Mouse (Mus musculus) heart, adult 2 months (tissue): ENCODE results near the gene Fgf4. TPM values are rescaled to one million over a fixed set of nuclear protein-coding genes. Genes with fewer than 3 reads are reported as not detected.
"Not testable (repeated sequence)": the region's sequence is repeated elsewhere in the genome, so short reads cannot be mapped to it uniquely, and the experiment has no call there.

ENCODE experiments used
- DNase-seq, 2 experiments: peaks; one replicate each; pipeline ENCODE4 v3.0.0; 2021
- H3K27ac ChIP-seq: fragments of 200-600 bp; 2 replicates; pipeline ENCODE4 v1.8.1; 2022
- H3K27me3 ChIP-seq: fragments of 200-500 bp; 2 replicates; pipeline ENCODE4 v1.6.1; 2012; ENCODE audit warnings: mild to moderate bottlenecking, low read length, inconsistent platforms, mixed read lengths; ENCODE audit not compliant: control insufficient read depth, insufficient read depth
- H3K36me3 ChIP-seq: fragments of 200-500 bp; 2 replicates; pipeline ENCODE4 v1.6.1; 2012; ENCODE audit warnings: low read length, inconsistent platforms; ENCODE audit not compliant: control insufficient read depth, insufficient read depth
- H3K4me1 ChIP-seq: fragments of 200-500 bp; 2 replicates; pipeline ENCODE4 v1.6.1; 2011; ENCODE audit warnings: low read length; ENCODE audit not compliant: control insufficient read depth, insufficient read depth
- H3K4me3 ChIP-seq: fragments of 200-600 bp; 2 replicates; pipeline ENCODE4 v1.8.1; 2022
- H3K79me2 ChIP-seq: fragments of 200-500 bp; replicated peaks from 2 replicates; pipeline ENCODE4 v1.6.1; 2012; ENCODE audit warnings: mild to moderate bottlenecking, inconsistent platforms, low read length, moderate library complexity, mixed read lengths; ENCODE audit not compliant: control insufficient read depth, insufficient read depth
- H3K9ac ChIP-seq: fragments of 200-500 bp; 2 replicates; pipeline ENCODE4 v1.6.1; 2012; ENCODE audit warnings: low read depth, mild to moderate bottlenecking, control low read depth, inconsistent platforms, low read length, mixed read lengths
- CTCF ChIP-seq: fragments of 200-600 bp; IDR thresholded peaks from 2 replicates; pipeline ENCODE4 v1.8.1; 2022; ENCODE audit warnings: antibody characterized with exemption, mild to moderate bottlenecking, moderate library complexity
- EP300 ChIP-seq: fragments of 200-500 bp; IDR thresholded peaks from 2 replicates; pipeline ENCODE4 v1.6.1; 2011; ENCODE audit warnings: low read depth, low read length, control low read depth; ENCODE audit not compliant: insufficient read depth
- POLR2A ChIP-seq: fragments of 200-500 bp; IDR thresholded peaks from 2 replicates; pipeline ENCODE4 v1.6.1; 2011; ENCODE audit warnings: mild to moderate bottlenecking, low read depth, low read length, control low read depth; ENCODE audit not compliant: insufficient read depth
- WGBS: fragments of 180-500 bp; shearing (Covaris S2); methylation state at CpG from one replicate; pipeline ENCODE4 v1.1.7; 2018; 5-methylcytosine and 5-hydroxymethylcytosine counted together
- intact Hi-C: fragments of 180-260 bp; cut with DNase I; formaldehyde crosslinking; loops from one replicate; pipeline ENCODE4 v1.15.1; 2025
- polyA plus RNA-seq: library from polyadenylated mRNA; depleted of rRNA; stranded (reverse); fragments of >200 nt; gene quantifications from 2 replicates; pipeline ENCODE4 v1.2.3, GENCODE M21; 2012
- total RNA-seq, 2 experiments: library from RNA; stranded (reverse); gene quantifications; 2 replicates each; pipeline ENCODE4 v1.2.3; 2021

Gene Fgf4
- total and polyA plus RNA-seq, 3 experiments, result not detected

- not testable (repeated sequence) for H3K79me2 ChIP-seq, DNase-seq, H3K4me1 ChIP-seq, H3K4me3 ChIP-seq, H3K36me3 ChIP-seq, H3K27ac ChIP-seq, H3K9ac ChIP-seq, H3K27me3 ChIP-seq
- TF ChIP-seq CTCF, result 0 out of 2 replicates have a peak, but pooled peaks have one; percentile 11
- WGBS, result 91% methylated on average over 1 of the region's 1 CpGs
- intact Hi-C loops, result loop anchor here (5.0 kb wide), 1 partner anchor 108 kb away; no protein-coding TSS in a partner anchor
Observed at GRCm38 (mm10) chr7:144890661-144891060, 43.5 kb downstream of the Fgf4 start.

- no peaks in the 10 kb centered on the region for H3K36me3 ChIP-seq
- H3K27me3 ChIP-seq, result 0 out of 2 replicates have a peak, but pooled peaks cover 5% of the 10 kb centered on the region
- no peaks in the 10 kb centered on the region for H3K4me1 ChIP-seq
- no peak overlapping the region for H3K4me3 ChIP-seq
- intact Hi-C loops, result loop anchor here (5.0 kb wide), 1 partner anchor 110 kb away; no protein-coding TSS in a partner anchor
- TF ChIP-seq EP300 (no peak), CTCF (no peak), POLR2A (no peak)
- H3K27ac ChIP-seq, result no peak overlapping the region
- no peak for DNase-seq
- WGBS, result 73% methylated on average over 2 of the region's 2 CpGs
- no peak overlapping the region for H3K9ac ChIP-seq
- H3K79me2 ChIP-seq, result no peaks in the 10 kb centered on the region
Observed at GRCm38 (mm10) chr7:144891863-144892262, 44.7 kb downstream of the Fgf4 start.

- DNase-seq, result no peak
- Histone ChIP-seq H3K4me1 (no peaks in the 10 kb centered on the region), H3K9ac (no peak overlapping the region), H3K79me2 (no peaks in the 10 kb centered on the region), H3K27ac (no peak overlapping the region), H3K27me3 (0 out of 2 replicates have a peak, but pooled peaks cover 7% of the 10 kb centered on the region), H3K4me3 (no peak overlapping the region), H3K36me3 (no peaks in the 10 kb centered on the region)
- TF ChIP-seq CTCF (no peak), EP300 (no peak), POLR2A (no peak)
- intact Hi-C loops, result loop anchor here (5.0 kb wide), 1 partner anchor 110 kb away; no protein-coding TSS in a partner anchor
- 58% methylated on average over 6 of the region's 6 CpGs for WGBS
Observed at GRCm38 (mm10) chr7:144892322-144892721, 45.2 kb downstream of the Fgf4 start.

- no peak overlapping the region for H3K27ac ChIP-seq
- H3K4me1 ChIP-seq, result no peaks in the 10 kb centered on the region
- 12% methylated on average over 5 of the region's 5 CpGs for WGBS
- intact Hi-C loops, result loop anchor here (1.0 to 5.0 kb wide), 4 partner anchors 47 to 308 kb away; partner anchors contain the start of gene Fgf4
- 0 out of 2 replicates have a peak, but pooled peaks cover 7% of the 10 kb centered on the region for H3K27me3 ChIP-seq
- no peak for TF ChIP-seq EP300
- TF ChIP-seq CTCF, result peak; percentile 70
- TF ChIP-seq POLR2A, result no peak
- no peak overlapping the region for H3K9ac ChIP-seq
- H3K4me3 ChIP-seq, result no peak overlapping the region
- no peaks in the 10 kb centered on the region for H3K79me2 ChIP-seq
- no peaks in the 10 kb centered on the region for H3K36me3 ChIP-seq
- DNase-seq, result peak in 1 of 2 experiments; percentile 27
Observed at GRCm38 (mm10) chr7:144894191-144894590, 47.0 kb downstream of the Fgf4 start.

- H3K4me3 ChIP-seq, result no peak overlapping the region
- no peak for TF ChIP-seq EP300
- TF ChIP-seq CTCF, result no peak
- no peak for TF ChIP-seq POLR2A
- H3K79me2 ChIP-seq, result no peaks in the 10 kb centered on the region
- no peaks in the 10 kb centered on the region for H3K36me3 ChIP-seq
- 8% methylated on average over 4 of the region's 4 CpGs for WGBS
- H3K27ac ChIP-seq, result no peak overlapping the region
- no peaks in the 10 kb centered on the region for H3K4me1 ChIP-seq
- H3K27me3 ChIP-seq, result 0 out of 2 replicates have a peak, but pooled peaks cover 7% of the 10 kb centered on the region
- no peak for DNase-seq
- intact Hi-C loops, result loop anchor here (1.0 to 5.0 kb wide), 4 partner anchors 48 to 308 kb away; partner anchors contain the start of gene Fgf4
- no peak overlapping the region for H3K9ac ChIP-seq
Observed at GRCm38 (mm10) chr7:144894706-144895105, 47.5 kb downstream of the Fgf4 start.

- WGBS, result 2% methylated on average over 37 of the region's 37 CpGs
- peak overlapping the region; percentile 52 for H3K4me3 ChIP-seq
- peak; percentile 84 for TF ChIP-seq CTCF
- TF ChIP-seq POLR2A, result no peak
- no peak for TF ChIP-seq EP300
- H3K36me3 ChIP-seq, result no peaks in the 10 kb centered on the region
- H3K9ac ChIP-seq, result peak overlapping the region; percentile 41; the same call in 1 of the 2 replicates
- H3K4me1 ChIP-seq, result no peaks in the 10 kb centered on the region
- DNase-seq, result peak; percentile 66 to 80
- H3K79me2 ChIP-seq, result no peaks in the 10 kb centered on the region
- H3K27me3 ChIP-seq, result 0 out of 2 replicates have a peak, but pooled peaks cover 7% of the 10 kb centered on the region
- intact Hi-C loops, result loop anchor here (2.0 kb wide), 1 partner anchor 49 kb away; the partner anchor contains the start of gene Fgf4
- H3K27ac ChIP-seq, result no peak overlapping the region
Observed at GRCm38 (mm10) chr7:144895305-144896111, 48.3 kb downstream of the Fgf4 start.
